Mouse (Mus musculus) erythroblast, embryonic 14.5 days (primary cell): ENCODE data around the gene Dpysl5.

Experiments
- GATA1 ChIP-seq: IDR thresholded peaks from 2 replicates; pipeline ENCODE4 v1.6.1; 2012; ENCODE audit warnings: low read length, inconsistent platforms, mixed read lengths
- TAL1 ChIP-seq: IDR thresholded peaks from 3 replicates; pipeline ENCODE4 v1.6.1; 2012; ENCODE audit warnings: low read length, inconsistent platforms, mixed read lengths

- TF ChIP-seq GATA1 (no peak), TAL1 (no peak)
Measured at GRCm38 (mm10) chr5:30667215-30667614, 44.1 kb upstream of the Dpysl5 start.
